Mouse (Mus musculus): ENCODE results near the gene Rpgr.

DNA sequence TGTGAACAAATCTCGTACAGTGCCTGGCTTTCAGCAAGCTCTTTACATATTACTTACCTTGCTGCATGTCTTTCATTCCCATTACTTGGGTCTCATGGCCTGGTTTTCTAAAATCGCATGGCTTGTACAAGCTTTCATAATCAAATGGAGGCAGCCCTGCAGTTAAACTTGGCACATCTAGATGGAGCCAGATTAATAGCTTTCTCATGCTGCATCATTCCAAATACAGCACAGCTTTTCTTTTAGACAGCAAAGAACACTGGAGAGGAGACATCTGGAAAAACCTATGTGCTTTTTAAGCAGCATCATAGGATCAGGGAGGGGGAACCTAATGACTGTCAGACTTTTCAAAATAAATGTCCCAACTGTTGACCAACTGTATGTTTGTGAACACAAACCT lies 16.3 kb upstream of the Rpgr start:
- TF ChIP-seq CTCF (IDR thresholded peaks at IDR 0.05; ENCODE audit: low read depth, low read length) (0 out of 2 replicates have a peak, but pooled peaks have one; percentile 8), POLR2A (IDR thresholded peaks at IDR 0.05; ENCODE audit: extremely low read depth, insufficient read depth, low read length) (no peak)
